Mouse (Mus musculus) limb, embryonic 13.5 days (tissue): ENCODE measurements around the gene Pdgfb. TPM values are rescaled to one million over a fixed set of nuclear protein-coding genes. Genes with fewer than 3 reads are reported as not detected.

ENCODE experiments used
- ATAC-seq: fragments of 200-750 bp; cut with Nextera tagmentation; 2 replicates; pipeline ENCODE4 v1.8.0; 2017; ENCODE audit warnings: low read depth, moderate number of reproducible peaks, moderate TSS enrichment; ENCODE audit not compliant: low FRiP score
- H3K27ac ChIP-seq: fragments of 300-500 bp; sonication (generic); 2 replicates; pipeline ENCODE4 v1.5.1; 2015; ENCODE audit warnings: inconsistent platforms, mild to moderate bottlenecking, moderate library complexity
- H3K27me3 ChIP-seq: fragments of 300-500 bp; sonication (generic); 2 replicates; pipeline ENCODE4 v1.6.1; 2015; ENCODE audit warnings: mild to moderate bottlenecking, inconsistent platforms
- H3K36me3 ChIP-seq: fragments of 300-500 bp; sonication (generic); 2 replicates; pipeline ENCODE4 v1.6.1; 2015; ENCODE audit warnings: inconsistent platforms, mild to moderate bottlenecking, moderate library complexity
- H3K4me1 ChIP-seq: fragments of 300-500 bp; sonication (generic); 2 replicates; pipeline ENCODE4 v1.6.1; 2015; ENCODE audit warnings: inconsistent platforms
- H3K4me2 ChIP-seq: fragments of 300-500 bp; sonication (generic); replicated peaks from 2 replicates; pipeline ENCODE4 v1.6.1; 2015; ENCODE audit warnings: inconsistent platforms, mild to moderate bottlenecking, moderate library complexity
- H3K4me3 ChIP-seq: fragments of 300-500 bp; sonication (generic); 2 replicates; pipeline ENCODE4 v1.5.1; 2015; ENCODE audit warnings: moderate library complexity, mild to moderate bottlenecking, inconsistent platforms
- H3K9ac ChIP-seq: fragments of 300-500 bp; sonication (generic); 2 replicates; pipeline ENCODE4 v1.6.1; 2015; ENCODE audit warnings: mild to moderate bottlenecking, inconsistent platforms
- H3K9me3 ChIP-seq: fragments of 300-500 bp; sonication (generic); 2 replicates; pipeline ENCODE4 v1.6.1; 2016; ENCODE audit warnings: inconsistent platforms
- WGBS: fragments of 180-500 bp; shearing (Covaris S2); methylation state at CpG from one replicate; pipeline ENCODE4 v1.1.7; 2015; 5-methylcytosine and 5-hydroxymethylcytosine counted together
- polyA plus RNA-seq: library from polyadenylated mRNA; unstranded; fragments of >200 nt; fragmentation: Nextera tagmentation; extraction: Ambion mirVana; gene quantifications from 2 replicates; pipeline ENCODE4 v1.2.1, GENCODE M21; 2015

The Pdgfb gene
- polyA plus RNA-seq, 1 experiment from 2014 or later, result 3.2 TPM

GRCm38 (mm10) chr15:80003581-80003980 is 11.2 kb downstream of the Pdgfb start:
- H3K9me3 ChIP-seq, result no peaks in the 10 kb centered on the region
- 55% methylated on average over 2 of the region's 2 CpGs for WGBS
- no peaks in the 10 kb centered on the region for H3K4me1 ChIP-seq
- no peak overlapping the region for H3K4me3 ChIP-seq
- no peak for ATAC-seq
- H3K36me3 ChIP-seq, result no peaks in the 10 kb centered on the region
- no peak overlapping the region for H3K4me2 ChIP-seq
- no peaks in the 10 kb centered on the region for H3K27me3 ChIP-seq
- no peak overlapping the region for H3K27ac ChIP-seq
- no peak overlapping the region for H3K9ac ChIP-seq

DNA sequence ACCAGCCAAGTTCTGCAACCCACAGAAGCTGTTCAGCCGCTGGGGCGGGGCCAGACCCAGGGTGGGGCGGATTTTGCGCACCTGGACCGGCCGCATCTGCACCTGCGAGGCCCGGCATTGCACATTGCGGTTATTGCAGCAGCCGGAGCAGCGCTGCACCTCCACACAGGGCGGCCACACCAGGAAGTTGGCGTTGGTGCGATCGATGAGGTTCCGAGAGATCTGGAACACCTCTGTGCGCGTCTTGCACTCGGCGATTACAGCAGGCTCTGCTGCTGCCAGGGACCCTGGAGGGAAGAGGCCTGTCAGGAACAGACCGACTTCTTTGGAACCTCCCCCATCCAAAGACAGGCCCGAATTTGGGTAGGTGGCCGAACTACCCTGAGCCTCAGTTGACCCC is 13.2 kb downstream of the Pdgfb start:
- H3K9ac ChIP-seq, result no peak overlapping the region
- no peak overlapping the region for H3K4me3 ChIP-seq
- ATAC-seq, result no peak
- WGBS, result 84% methylated on average over 23 of the region's 23 CpGs
- H3K4me2 ChIP-seq, result no peak overlapping the region
- no peaks in the 10 kb centered on the region for H3K36me3 ChIP-seq
- H3K9me3 ChIP-seq, result no peaks in the 10 kb centered on the region
- H3K27ac ChIP-seq, result no peak overlapping the region
- no peaks in the 10 kb centered on the region for H3K27me3 ChIP-seq
- no peaks in the 10 kb centered on the region for H3K4me1 ChIP-seq

DNA sequence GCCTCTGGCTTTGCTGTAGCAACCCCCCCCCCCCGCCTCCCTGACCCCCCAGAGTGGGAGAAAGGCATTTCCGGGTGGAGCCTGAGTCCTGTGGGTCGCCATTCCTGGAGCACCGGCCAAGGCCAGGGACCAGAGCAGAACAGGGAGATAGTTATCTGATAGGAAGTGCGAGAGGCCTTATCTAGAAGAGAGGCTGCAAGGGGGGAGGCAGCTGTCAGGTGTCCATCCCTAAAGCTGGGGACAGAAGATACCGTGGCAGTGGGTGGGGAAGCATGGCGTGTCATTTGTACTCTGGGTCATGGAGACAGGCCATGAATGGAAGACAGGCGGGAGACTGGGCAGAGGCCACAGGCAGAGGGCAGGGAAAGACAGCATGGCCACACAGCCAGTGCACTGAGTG is 14.1 kb downstream of the Pdgfb start:
- H3K9ac ChIP-seq, result no peak overlapping the region
- H3K9me3 ChIP-seq, result no peaks in the 10 kb centered on the region
- no peaks in the 10 kb centered on the region for H3K27me3 ChIP-seq
- H3K4me2 ChIP-seq, result no peak overlapping the region
- no peaks in the 10 kb centered on the region for H3K4me1 ChIP-seq
- H3K27ac ChIP-seq, result no peak overlapping the region
- no peak overlapping the region for H3K4me3 ChIP-seq
- no peaks in the 10 kb centered on the region for H3K36me3 ChIP-seq
- WGBS, result 63% methylated on average over 8 of the region's 8 CpGs
- ATAC-seq, result no peak

DNA sequence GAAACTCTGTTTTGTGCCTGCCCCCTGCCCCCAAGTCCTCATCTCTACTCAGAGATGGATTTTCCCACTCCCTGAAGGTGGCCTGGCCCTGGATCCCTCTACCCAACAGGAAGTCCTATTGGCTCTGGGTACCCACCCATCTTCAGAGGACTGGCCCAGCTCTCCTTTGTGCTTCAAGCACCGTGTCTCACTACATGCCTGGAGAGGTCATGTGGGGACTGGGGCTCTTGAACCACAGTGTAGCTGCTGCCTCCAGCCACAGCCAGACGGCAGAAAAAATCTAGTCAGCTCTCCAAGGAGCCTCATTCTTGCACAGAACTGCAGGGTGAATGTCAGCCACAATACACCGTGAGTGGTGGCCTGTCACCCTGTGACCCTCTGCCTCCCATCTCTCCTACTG is 16.8 kb downstream of the Pdgfb start:
- no peak overlapping the region for H3K4me2 ChIP-seq
- H3K36me3 ChIP-seq, result no peaks in the 10 kb centered on the region
- no peaks in the 10 kb centered on the region for H3K4me1 ChIP-seq
- ATAC-seq, result no peak
- H3K27ac ChIP-seq, result no peak overlapping the region
- 0 out of 2 replicates have a peak overlapping the region, but pooled peaks have one; percentile 5 for H3K9ac ChIP-seq
- no peaks in the 10 kb centered on the region for H3K9me3 ChIP-seq
- no peaks in the 10 kb centered on the region for H3K27me3 ChIP-seq
- 63% methylated on average over 3 of the region's 3 CpGs for WGBS
- H3K4me3 ChIP-seq, result no peak overlapping the region

DNA sequence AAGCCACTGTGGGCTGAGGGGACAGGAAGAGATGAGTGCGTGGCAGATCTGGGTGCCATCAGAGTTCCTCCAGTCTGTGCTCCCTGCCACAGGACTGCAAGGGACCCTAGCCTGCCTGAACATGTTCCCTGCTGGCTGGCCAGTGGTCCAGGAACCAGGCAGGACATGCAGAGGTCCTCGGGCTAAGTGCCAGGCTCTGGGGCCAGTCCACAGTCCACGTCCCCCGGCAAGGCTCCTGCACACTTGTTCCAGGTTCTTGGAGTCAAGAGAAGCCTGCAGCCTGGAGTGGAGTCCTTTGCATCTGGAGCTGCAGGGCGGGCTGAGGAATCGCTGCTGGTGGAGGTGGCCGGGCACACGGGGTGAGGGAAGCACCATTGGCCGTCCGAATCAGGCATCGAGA is 18.0 kb downstream of the Pdgfb start:
- Histone ChIP-seq H3K27me3 (no peaks in the 10 kb centered on the region), H3K36me3 (no peaks in the 10 kb centered on the region), H3K27ac (no peak overlapping the region), H3K4me1 (no peaks in the 10 kb centered on the region), H3K4me3 (no peak overlapping the region), H3K9ac (no peak overlapping the region), H3K4me2 (no peak overlapping the region), H3K9me3 (no peaks in the 10 kb centered on the region)
- no peak for ATAC-seq
- WGBS, result 88% methylated on average over 11 of the region's 11 CpGs

DNA sequence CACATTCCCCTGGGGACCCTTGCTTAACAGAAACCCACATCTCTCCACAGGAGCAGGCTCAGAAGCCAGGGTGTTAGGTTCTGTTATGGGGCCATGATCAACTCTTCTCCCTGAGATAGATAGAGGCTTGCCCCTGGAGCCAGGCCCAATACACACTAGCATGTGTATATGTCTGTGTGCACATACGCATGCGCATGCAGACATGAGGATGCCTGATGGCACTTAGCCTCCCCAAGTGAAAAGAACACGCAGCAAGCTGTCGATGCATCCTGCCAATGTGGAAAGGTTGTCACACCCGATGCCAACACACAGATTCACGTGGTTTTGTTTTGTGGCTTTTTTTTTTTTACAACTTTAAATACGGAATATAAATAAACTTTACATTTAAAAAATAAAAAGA is 19.2 kb downstream of the Pdgfb start:
- H3K27ac ChIP-seq, result no peak overlapping the region
- WGBS, result 89% methylated on average over 7 of the region's 7 CpGs
- H3K4me2 ChIP-seq, result no peak overlapping the region
- H3K9ac ChIP-seq, result no peak overlapping the region
- no peaks in the 10 kb centered on the region for H3K27me3 ChIP-seq
- no peaks in the 10 kb centered on the region for H3K9me3 ChIP-seq
- H3K36me3 ChIP-seq, result no peaks in the 10 kb centered on the region
- no peak overlapping the region for H3K4me3 ChIP-seq
- H3K4me1 ChIP-seq, result no peaks in the 10 kb centered on the region
- no peak for ATAC-seq

GRCm38 (mm10) chr15:79994566-79994965 is 20.2 kb downstream of the Pdgfb start:
- no peak overlapping the region for H3K27ac ChIP-seq
- no peak overlapping the region for H3K4me3 ChIP-seq
- no peaks in the 10 kb centered on the region for H3K9me3 ChIP-seq
- H3K27me3 ChIP-seq, result no peaks in the 10 kb centered on the region
- no peak overlapping the region for H3K4me2 ChIP-seq
- ATAC-seq, result 0 out of 2 replicates have a peak, but pooled peaks have one; percentile 8
- WGBS, result 68% methylated on average over 4 of the region's 4 CpGs
- H3K9ac ChIP-seq, result no peak overlapping the region
- no peaks in the 10 kb centered on the region for H3K36me3 ChIP-seq
- no peaks in the 10 kb centered on the region for H3K4me1 ChIP-seq

DNA sequence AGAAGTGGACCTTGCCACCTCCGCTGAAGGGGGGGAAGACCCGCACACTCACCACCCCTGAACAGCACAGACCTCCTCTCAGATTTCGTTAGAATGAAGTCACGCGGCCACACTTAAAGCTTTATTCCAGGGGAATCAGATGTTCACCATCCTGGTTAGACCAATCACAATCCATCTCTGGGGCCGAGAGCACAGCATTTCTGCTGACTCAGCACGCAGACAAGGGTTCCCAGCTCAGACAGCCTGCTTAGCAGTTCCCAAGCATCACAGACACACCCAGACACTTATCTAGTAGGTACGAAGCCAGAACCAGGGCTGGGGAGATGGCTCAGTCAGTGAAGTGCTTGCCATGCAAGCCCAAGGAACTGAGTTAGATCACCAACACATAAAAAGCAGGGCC is 28.6 kb downstream of the Pdgfb start:
- Histone ChIP-seq H3K9me3 (no peaks in the 10 kb centered on the region), H3K4me2 (no peak overlapping the region), H3K4me3 (no peak overlapping the region), H3K4me1 (peaks cover 11% of the 10 kb centered on the region), H3K27ac (no peak overlapping the region), H3K27me3 (no peaks in the 10 kb centered on the region), H3K36me3 (no peaks in the 10 kb centered on the region), H3K9ac (no peak overlapping the region)
- WGBS, result 60% methylated on average over 8 of the region's 8 CpGs
- ATAC-seq, result no peak

- H3K9me3 ChIP-seq, result no peaks in the 10 kb centered on the region
- ATAC-seq, result no peak
- no peak overlapping the region for H3K4me3 ChIP-seq
- no peak overlapping the region for H3K9ac ChIP-seq
- no peak overlapping the region for H3K27ac ChIP-seq
- H3K4me2 ChIP-seq, result no peak overlapping the region
- no peaks in the 10 kb centered on the region for H3K27me3 ChIP-seq
- no peaks in the 10 kb centered on the region for H3K36me3 ChIP-seq
- peaks cover 18% of the 10 kb centered on the region for H3K4me1 ChIP-seq
- 69% methylated on average over 11 of the region's 11 CpGs for WGBS
Measured at GRCm38 (mm10) chr15:79985471-79985870, 29.3 kb downstream of the Pdgfb start.

DNA sequence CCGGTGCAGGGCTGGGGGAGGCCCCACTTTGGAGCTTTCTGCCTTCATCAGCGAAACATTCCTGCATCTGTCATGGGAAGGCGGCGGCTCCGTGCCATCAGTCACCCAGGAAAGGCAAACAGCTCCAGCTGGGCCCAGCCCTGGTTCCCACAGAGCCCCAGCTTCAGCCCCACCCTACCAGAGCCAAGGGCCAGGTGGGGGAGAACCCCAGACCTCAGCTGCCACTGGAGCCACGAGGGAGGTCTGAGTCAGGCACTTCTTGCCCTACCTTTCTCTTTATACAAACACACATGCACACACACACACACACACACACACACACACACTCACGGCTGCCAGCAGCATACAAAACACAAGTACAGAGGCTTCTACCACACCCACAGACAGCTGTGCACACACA is 30.6 kb downstream of the Pdgfb start:
- Histone ChIP-seq H3K4me3 (no peak overlapping the region), H3K4me1 (peaks cover 18% of the 10 kb centered on the region), H3K9me3 (no peaks in the 10 kb centered on the region), H3K36me3 (no peaks in the 10 kb centered on the region), H3K27ac (no peak overlapping the region), H3K27me3 (no peaks in the 10 kb centered on the region), H3K4me2 (no peak overlapping the region), H3K9ac (no peak overlapping the region)
- WGBS, result 50% methylated on average over 7 of the region's 7 CpGs
- peak; percentile 13; the same call in 1 of the 2 replicates for ATAC-seq

DNA sequence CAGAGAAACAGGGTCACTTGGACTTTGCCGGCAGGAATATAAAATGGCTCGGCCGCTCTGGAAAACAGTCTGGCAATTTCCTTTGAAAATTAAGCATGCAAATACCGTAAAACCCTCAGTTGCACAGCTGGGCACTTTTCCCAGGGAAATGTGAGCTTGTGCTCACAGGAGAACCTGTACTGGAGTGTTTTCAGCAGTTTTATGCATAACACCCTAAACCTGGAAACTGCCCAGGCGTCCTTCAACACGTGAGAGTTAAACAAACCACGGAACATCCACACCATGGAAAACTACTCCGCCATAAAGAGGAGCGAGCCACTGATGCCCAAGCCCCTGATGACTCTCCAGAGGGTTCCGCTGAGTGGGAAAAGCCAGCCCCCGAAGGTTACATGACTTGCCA is 34.1 kb downstream of the Pdgfb start:
- no peaks in the 10 kb centered on the region for H3K9me3 ChIP-seq
- H3K4me3 ChIP-seq, result no peak overlapping the region
- peaks cover 18% of the 10 kb centered on the region for H3K4me1 ChIP-seq
- H3K9ac ChIP-seq, result no peak overlapping the region
- 25% methylated on average over 11 of the region's 11 CpGs for WGBS
- peak overlapping the region; percentile 32 for H3K4me2 ChIP-seq
- H3K27me3 ChIP-seq, result no peaks in the 10 kb centered on the region
- peak; percentile 64 for ATAC-seq
- peak overlapping the region; percentile 29 for H3K27ac ChIP-seq
- no peaks in the 10 kb centered on the region for H3K36me3 ChIP-seq

- no peak overlapping the region for H3K4me3 ChIP-seq
- no peaks in the 10 kb centered on the region for H3K4me1 ChIP-seq
- no peak overlapping the region for H3K9ac ChIP-seq
- H3K4me2 ChIP-seq, result no peak overlapping the region
- ATAC-seq, result no peak
- 92% methylated on average over 11 of the region's 11 CpGs for WGBS
- no peaks in the 10 kb centered on the region for H3K36me3 ChIP-seq
- H3K9me3 ChIP-seq, result no peaks in the 10 kb centered on the region
- H3K27me3 ChIP-seq, result no peaks in the 10 kb centered on the region
- no peak overlapping the region for H3K27ac ChIP-seq
Measured at GRCm38 (mm10) chr15:79972186-79972585, 42.6 kb downstream of the Pdgfb start.

DNA sequence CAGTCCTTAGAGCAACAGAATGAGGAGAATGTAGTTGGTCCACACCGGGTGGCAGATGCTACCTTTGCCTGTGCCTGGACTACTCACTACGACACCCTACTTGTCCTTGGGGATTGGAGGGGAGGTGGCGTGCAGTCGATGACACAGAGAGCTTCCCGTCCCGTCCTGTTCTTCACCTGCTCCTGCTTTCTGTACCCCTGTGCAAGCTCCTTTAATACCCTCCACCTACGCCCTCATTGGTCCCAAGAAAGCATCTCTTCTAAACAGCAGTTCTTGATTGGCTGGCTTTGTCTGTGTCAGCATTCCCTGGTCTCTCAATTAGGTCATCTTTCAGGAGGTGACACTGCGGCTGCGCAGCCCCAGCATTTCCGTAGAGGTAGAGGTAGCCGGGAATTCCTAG is 43.8 kb downstream of the Pdgfb start, which contains the start of gene Cbx7:
TSS of gene Cbx7 (minus strand) at position 180 of the 400 bp plus-strand sequence.
- no peaks in the 10 kb centered on the region for H3K4me1 ChIP-seq
- H3K9ac ChIP-seq, result no peak within 1 kb of the TSS
- H3K27me3 ChIP-seq, result no peaks in the 10 kb centered on the region
- H3K36me3 ChIP-seq, result no peaks in the 10 kb centered on the region
- H3K27ac ChIP-seq, result no peak within 1 kb of the TSS
- no peak within 1 kb of the TSS for H3K4me2 ChIP-seq
- no peak within 1 kb of the TSS for H3K4me3 ChIP-seq
- H3K9me3 ChIP-seq, result 0 out of 2 replicates have a peak, but pooled peaks cover 2% of the 10 kb centered on the region
- ATAC-seq, result no peak
- WGBS, result 92% methylated on average over 11 of the region's 11 CpGs
